Comparison of ENCODE assay signal across 8 mouse cellular contexts in the genomic region with DNA sequence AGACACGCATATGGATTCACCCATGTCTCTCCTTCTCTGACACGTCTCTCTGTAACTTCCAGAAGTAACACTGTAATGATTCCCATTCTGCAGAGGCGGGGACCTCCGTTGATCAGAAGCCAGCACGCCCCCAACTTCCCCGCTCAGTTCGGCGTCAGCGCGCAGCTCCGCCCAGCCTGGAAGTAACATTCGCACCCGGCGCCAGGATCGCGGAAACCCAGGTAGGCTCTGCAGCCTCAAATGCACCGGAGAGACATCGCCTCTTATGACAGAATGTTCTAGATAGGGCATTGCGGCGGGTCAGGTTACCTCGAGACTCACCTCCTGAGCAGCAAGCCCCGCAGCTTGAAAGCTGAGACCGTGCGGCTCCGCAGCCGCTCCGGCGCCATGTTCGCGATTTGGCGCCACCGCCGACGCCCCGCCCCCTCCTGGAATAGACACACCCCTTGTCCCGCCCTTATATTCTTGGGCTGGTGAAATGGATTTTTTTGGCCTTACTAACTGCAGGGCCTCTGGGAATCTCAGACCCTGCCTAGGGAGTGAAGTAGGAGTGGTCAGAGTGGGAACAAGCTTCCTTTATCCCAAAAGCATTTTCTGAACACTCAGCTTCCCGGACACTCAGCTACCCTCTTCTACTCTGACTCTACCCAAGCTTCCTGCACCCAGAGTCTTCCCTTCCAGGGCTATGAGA. TPM values are rescaled to one million over a fixed set of nuclear protein-coding genes. Genes with fewer than 3 reads are reported as not detected.
DNase-seq lines count a peak whose midpoint lies in the region; ATAC-seq and TF ChIP-seq lines count a peak whose summit lies in the region.

A gene (minus strand): TSS at position 420 of the 691 bp plus-strand sequence.

- peak within 1 kb of the TSS; percentile 73 for H3K9ac ChIP-seq in ES-Bruce4 (ENCODE audit: low read depth, poor library complexity, severe bottlenecking)
- peak within 1 kb of the TSS; percentile 68 for H3K9ac ChIP-seq in forebrain, embryonic 13.5 days
- H3K9ac ChIP-seq in heart, postnatal 0 days (replicated peaks; ENCODE audit: low read depth, low read length) = peak within 1 kb of the TSS; percentile 59
- peak within 1 kb of the TSS; percentile 76 for H3K9ac ChIP-seq in liver, embryonic 14.5 days (replicated peaks)
- H3K9ac ChIP-seq in stomach, embryonic 16.5 days (ENCODE audit: low read length) = peak within 1 kb of the TSS; percentile 68

- peak within 1 kb of the TSS; percentile 93 for H3K4me3 ChIP-seq in ES-Bruce4 (ENCODE audit: low read depth, low read length)
- peak within 1 kb of the TSS; percentile 67 for H3K4me3 ChIP-seq in forebrain, embryonic 13.5 days
- peak within 1 kb of the TSS; percentile 84 for H3K4me3 ChIP-seq in heart, postnatal 0 days (ENCODE audit: low read depth, low read length)
- peak within 1 kb of the TSS; percentile 80 to 97 for H3K4me3 ChIP-seq in liver, embryonic 14.5 days (ENCODE audit: insufficient read depth in 1 of 2, low read depth in 2 of 2, low read length in 2 of 2)
- peak within 1 kb of the TSS; percentile 57 for H3K4me3 ChIP-seq in stomach, embryonic 16.5 days (replicated peaks; ENCODE audit: low read length)

- H3K36me3 ChIP-seq in ES-Bruce4 (ENCODE audit: control insufficient read depth, insufficient read depth, low read length, poor library complexity, severe bottlenecking) = peaks cover 5% of the 10 kb centered on the region; the same call in 1 of the 2 replicates
- peaks cover 10% of the 10 kb centered on the region for H3K36me3 ChIP-seq in forebrain, embryonic 13.5 days (ENCODE audit: poor library complexity, severe bottlenecking)
- 0 out of 2 replicates have a peak, but pooled peaks cover 7% of the 10 kb centered on the region for H3K36me3 ChIP-seq in heart, postnatal 0 days (replicated peaks; ENCODE audit: control insufficient read depth, insufficient read depth, low read length)
- H3K36me3 ChIP-seq in liver, embryonic 14.5 days (replicated peaks; ENCODE audit: control insufficient read depth, insufficient read depth, low read depth) = peaks cover 22% of the 10 kb centered on the region
- H3K36me3 ChIP-seq in stomach, embryonic 16.5 days (ENCODE audit: control insufficient read depth, insufficient read depth, low read length) = no peaks in the 10 kb centered on the region

- peak within 1 kb of the TSS; percentile 74 for H3K27ac ChIP-seq in ES-Bruce4 (ENCODE audit: insufficient read depth, low read length)
- no peak within 1 kb of the TSS; the same call in none of the 2 replicates for H3K27ac ChIP-seq in forebrain, embryonic 13.5 days
- peak within 1 kb of the TSS; percentile 72 for H3K27ac ChIP-seq in heart, postnatal 0 days (ENCODE audit: low read depth)
- H3K27ac ChIP-seq in liver, embryonic 14.5 days = peak within 1 kb of the TSS; percentile 51
- H3K27ac ChIP-seq in stomach, embryonic 16.5 days (ENCODE audit: low read length) = peak within 1 kb of the TSS; percentile 91

- WGBS in forebrain, embryonic 13.5 days = under 1% methylated on average over 37 of the region's 37 CpGs
- WGBS in heart, postnatal 0 days = under 1% methylated on average over 37 of the region's 37 CpGs
- under 1% methylated on average over 37 of the region's 37 CpGs for WGBS in liver, embryonic 14.5 days (ENCODE audit: insufficient replicate concordance)
- under 1% methylated on average over 37 of the region's 37 CpGs for WGBS in stomach, embryonic 16.5 days

- peak; percentile 88 for ATAC-seq in cerebellum, adult (ENCODE audit: insufficient number of reproducible peaks, low FRiP score, low TSS enrichment)
- peak; percentile 96 for ATAC-seq in forebrain, embryonic 13.5 days
- ATAC-seq in heart, postnatal 0 days (ENCODE audit: insufficient read depth, low read depth) = peak; percentile 94
- peak; percentile 95 for ATAC-seq in liver, embryonic 14.5 days (ENCODE audit: insufficient read depth)
- ATAC-seq in stomach, embryonic 16.5 days (ENCODE audit: insufficient read depth, low FRiP score) = peak; percentile 97

- TF ChIP-seq POLR2A in ES-Bruce4 (IDR thresholded peaks at IDR 0.05; ENCODE audit: insufficient read depth, low read length) = peak; percentile 50

- peak; percentile 83 for DNase-seq in heart, postnatal 0 days (ENCODE audit: low spot score)
- DNase-seq in kidney, postnatal 36 days = peak; percentile 87 to 95
- peak; percentile 68 to 75 (median 72) for DNase-seq in liver, embryonic 14.5 days (ENCODE audit: low read depth in 3 of 3, low spot score in 3 of 3)
- DNase-seq in neural tube, embryonic 10.5 days (ENCODE audit: extremely low spot score, low spot score) = peak; percentile 91

- H3K4me1 ChIP-seq in ES-Bruce4 (ENCODE audit: control insufficient read depth, insufficient read depth, low read length) = no peaks in the 10 kb centered on the region
- peaks cover 7% of the 10 kb centered on the region for H3K4me1 ChIP-seq in forebrain, embryonic 13.5 days
- H3K4me1 ChIP-seq in heart, postnatal 0 days (ENCODE audit: control insufficient read depth, insufficient read depth) = peaks cover 6% of the 10 kb centered on the region
- peaks cover 6 to 14% of the 10 kb centered on the region in 2 experiments for H3K4me1 ChIP-seq in liver, embryonic 14.5 days (replicated peaks; ENCODE audit: control insufficient read depth in 2 of 2, insufficient read depth in 2 of 2, low read length in 1 of 2)
- H3K4me1 ChIP-seq in stomach, embryonic 16.5 days (ENCODE audit: control insufficient read depth, insufficient read depth, low read length) = peaks cover 9% of the 10 kb centered on the region; the same call in 1 of the 2 replicates

- no peak for TF ChIP-seq EP300 in ES-Bruce4 (IDR thresholded peaks at IDR 0.05; ENCODE audit: insufficient read depth, low read depth, low read length)
- TF ChIP-seq EP300 in heart, postnatal 0 days (IDR thresholded peaks at IDR 0.05; ENCODE audit: low read depth) = no peak
- no peak for TF ChIP-seq EP300 in liver, embryonic 14.5 days (IDR thresholded peaks at IDR 0.05; ENCODE audit: low read depth)

- no peaks in the 10 kb centered on the region for H3K27me3 ChIP-seq in ES-Bruce4 (ENCODE audit: control insufficient read depth, insufficient read depth, low read length, poor library complexity, severe bottlenecking)
- no peaks in the 10 kb centered on the region for H3K27me3 ChIP-seq in forebrain, embryonic 13.5 days
- H3K27me3 ChIP-seq in heart, postnatal 0 days (ENCODE audit: control insufficient read depth, insufficient read depth, low read length) = no peaks in the 10 kb centered on the region
- H3K27me3 ChIP-seq in liver, embryonic 14.5 days (ENCODE audit: control insufficient read depth, insufficient read depth, low read length) = no peaks in the 10 kb centered on the region
- no peaks in the 10 kb centered on the region for H3K27me3 ChIP-seq in stomach, embryonic 16.5 days (ENCODE audit: control insufficient read depth, insufficient read depth, low read length)

- no peaks in the 10 kb centered on the region for H3K9me3 ChIP-seq in ES-Bruce4 (replicated peaks; ENCODE audit: control insufficient read depth, insufficient read depth, low read length, poor library complexity, severe bottlenecking)
- H3K9me3 ChIP-seq in forebrain, embryonic 13.5 days (replicated peaks) = no peaks in the 10 kb centered on the region
- no peaks in the 10 kb centered on the region for H3K9me3 ChIP-seq in heart, postnatal 0 days (replicated peaks; ENCODE audit: control insufficient read depth, low read length)
- no peaks in the 10 kb centered on the region for H3K9me3 ChIP-seq in liver, embryonic 14.5 days (ENCODE audit: control insufficient read depth, low read length)
- H3K9me3 ChIP-seq in stomach, embryonic 16.5 days (replicated peaks; ENCODE audit: control insufficient read depth, low read length) = no peaks in the 10 kb centered on the region

- no peak for TF ChIP-seq CTCF in ES-Bruce4 (IDR thresholded peaks at IDR 0.05; ENCODE audit: low read depth, low read length)
- TF ChIP-seq CTCF in heart, postnatal 0 days (IDR thresholded peaks at IDR 0.05; ENCODE audit: low read depth) = no peak
- 0 out of 2 replicates have a peak, but pooled peaks have one; percentile 18 for TF ChIP-seq CTCF in liver, embryonic 14.5 days (IDR thresholded peaks at IDR 0.05; ENCODE audit: low read depth)

- peak within 1 kb of the TSS; percentile 63 for H3K4me2 ChIP-seq in forebrain, embryonic 13.5 days
- H3K4me2 ChIP-seq in heart, postnatal 0 days (ENCODE audit: low read depth, low read length) = peak within 1 kb of the TSS; percentile 76
- H3K4me2 ChIP-seq in liver, embryonic 14.5 days (ENCODE audit: low read depth) = peak within 1 kb of the TSS; percentile 89
- peak within 1 kb of the TSS; percentile 62 for H3K4me2 ChIP-seq in stomach, embryonic 16.5 days (ENCODE audit: low read depth, low read length)

RNA-seq across cellular contexts. Expression of the gene that starts here (rescaled TPM):
- polyA plus RNA-seq in ES-Bruce4 (2011; ENCODE audit: insufficient read depth, insufficient read length, low read depth, missing spikeins) = 26.6 and 27.8 TPM in 2 replicates
- 21.5 and 22.1 TPM in 2 replicates for polyA plus RNA-seq in forebrain, embryonic 13.5 days (2015; fragmentation: Nextera tagmentation; extraction: Ambion mirVana)
- total RNA-seq in heart, postnatal 0 days (2014; rRNA removed; ENCODE audit: low replicate concordance) = 0.88 and 2.2 TPM in 2 replicates
- polyA plus RNA-seq in heart, postnatal 0 days (2015; fragmentation: Nextera tagmentation; extraction: Ambion mirVana) = 5.0 and 5.2 TPM in 2 replicates
- polyA plus RNA-seq in liver, embryonic 14.5 days (2012; rRNA removed) = 18.9 and 25.6 TPM in 2 replicates
- 25.8 and 28.3 TPM in 2 replicates for polyA plus RNA-seq in liver, embryonic 14.5 days (2014; fragmentation: Nextera tagmentation; extraction: Ambion mirVana)
- polyA plus RNA-seq in stomach, embryonic 16.5 days (2015; fragmentation: Nextera tagmentation; extraction: Ambion mirVana) = 21.4 and 21.7 TPM in 2 replicates
